Mouse (Mus musculus) T-cell, adult 66 days (primary cell): Measurements from ENCODE around the gene Pkd1l2. TPM values are rescaled to one million over a fixed set of nuclear protein-coding genes. Genes with fewer than 3 reads are reported as not detected.

Experiments used
- total RNA-seq, 2 experiments: library from RNA; stranded (reverse); gene quantifications; 3 replicates in 1 of 2; 4 replicates in 1 of 2; pipeline ENCODE4 v1.2.4; 2023

Gene Pkd1l2
- total RNA-seq, result under 1 TPM in 1 of 2 experiments, not detected in 1; 0.09 TPM

DNA sequence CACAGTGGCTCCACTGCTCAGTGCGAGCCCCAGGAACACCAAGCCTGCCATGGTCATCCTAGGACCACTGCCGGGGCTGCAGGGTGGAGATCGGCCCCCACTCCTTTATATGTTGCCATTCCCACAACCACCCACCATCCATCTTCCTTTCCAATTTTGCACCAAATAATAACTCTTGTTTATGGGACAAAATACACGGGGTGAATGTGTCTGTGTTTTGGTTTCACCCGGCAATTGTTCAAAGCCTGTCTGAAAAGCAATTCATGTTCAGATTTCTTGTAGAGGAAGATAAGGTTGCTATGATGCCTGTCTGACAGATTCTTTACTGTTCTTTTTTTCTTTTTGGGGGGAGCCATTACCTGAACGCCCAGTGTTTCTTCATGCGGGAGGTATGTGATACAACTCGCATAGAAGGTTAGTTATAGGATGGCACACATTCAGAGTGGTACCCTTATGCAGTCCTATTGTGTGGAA is at the start of gene Pkd1l2:
TSS of gene Pkd1l2 (minus strand) at position 51 of the 474 bp plus-strand sequence.

DNA sequence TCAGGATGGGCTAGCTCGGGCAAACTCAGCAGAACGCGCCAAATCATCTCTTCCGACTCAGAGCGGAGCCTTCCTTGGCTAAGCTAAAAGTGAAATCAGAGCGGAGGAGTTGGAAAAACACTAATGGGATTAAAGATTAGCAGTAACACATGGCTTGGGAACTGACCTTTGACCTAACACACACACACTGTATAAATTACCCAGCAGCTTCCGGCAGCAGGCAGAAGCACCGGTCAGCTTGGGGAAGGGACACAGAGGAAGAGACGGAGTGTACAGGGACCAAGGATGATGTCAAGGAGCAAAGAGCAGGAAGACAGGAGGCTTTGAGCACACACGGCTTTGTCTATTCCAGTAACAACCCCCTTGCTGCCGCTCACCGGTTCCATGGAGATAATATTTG is 13.4 kb upstream of the Pkd1l2 start, which contains the start of gene Bco1:
TSS of gene Bco1 (plus strand) at position 208 of the 400 bp plus-strand sequence.

DNA sequence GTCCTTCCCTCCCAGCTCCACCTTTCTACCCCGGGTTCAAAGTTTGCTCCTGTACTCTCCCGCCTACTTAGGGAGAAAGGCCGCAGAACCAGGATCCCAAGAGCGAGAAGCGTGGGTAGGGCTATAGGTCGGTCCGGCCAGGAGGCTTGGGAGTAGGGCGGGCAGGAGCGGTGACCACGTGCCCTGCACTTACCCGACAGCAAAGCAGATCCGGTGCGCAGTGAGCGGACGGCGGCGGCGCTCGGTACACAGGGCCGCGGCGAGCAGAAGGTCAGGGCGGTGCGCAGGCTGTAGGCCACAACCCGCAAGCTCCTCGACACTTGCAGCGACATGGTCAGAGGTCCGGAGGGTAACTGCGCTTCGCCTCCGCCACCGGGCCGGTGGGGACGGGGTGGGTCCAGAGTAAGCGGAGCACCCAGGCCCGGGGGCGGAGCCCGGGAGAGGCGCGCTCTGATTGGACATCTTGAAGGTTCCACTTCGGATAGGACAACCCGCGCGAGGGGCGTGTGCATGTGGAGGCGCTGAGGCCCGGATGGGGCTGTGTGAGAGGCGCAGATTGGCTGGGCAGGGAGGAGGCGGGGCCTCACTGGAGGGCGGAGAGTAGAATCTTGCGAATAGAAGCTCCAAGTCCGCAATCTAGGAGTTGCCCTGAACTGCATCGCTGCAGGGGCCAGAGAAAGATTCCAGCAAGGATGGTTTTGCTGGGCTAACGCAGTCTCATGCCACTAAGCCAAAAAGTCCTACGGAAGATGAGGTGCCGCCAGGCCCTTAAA is 89.0 kb downstream of the Pkd1l2 start, which contains the start of gene Gcsh:
TSS of gene Gcsh (minus strand) at position 443 of the 773 bp plus-strand sequence.

DNA sequence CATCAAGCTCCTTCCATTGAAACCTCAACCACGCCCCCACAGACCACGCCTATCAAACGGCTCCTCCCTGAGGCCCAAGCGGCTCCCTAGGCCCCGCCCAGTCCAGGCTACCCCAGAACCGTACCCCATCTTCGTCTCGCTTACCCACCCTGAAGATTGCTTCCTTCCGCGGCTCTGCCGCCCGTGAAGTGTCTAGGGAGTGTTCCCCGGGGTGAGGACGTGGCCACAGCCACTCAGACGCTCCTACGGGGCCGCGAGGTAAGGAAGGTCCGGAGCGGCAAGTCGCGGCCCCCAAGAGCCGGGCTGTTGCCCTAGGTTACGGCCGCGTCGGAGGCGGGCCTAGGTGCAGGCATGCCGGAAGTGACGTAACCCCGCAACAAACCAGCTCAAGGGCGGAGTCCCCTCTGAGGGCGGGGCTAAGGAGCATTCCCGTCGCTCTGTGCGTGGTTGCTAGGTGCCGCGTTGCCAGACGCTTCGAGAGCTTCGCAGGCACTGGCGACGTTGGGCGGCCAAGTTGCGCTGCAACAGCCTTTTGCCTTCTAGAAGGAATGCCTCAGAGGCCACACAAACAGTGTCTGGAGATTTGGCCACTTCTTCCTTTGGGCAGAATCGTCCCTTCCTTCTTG is 103.5 kb downstream of the Pkd1l2 start, which contains the start of gene 1700030J22Rik:
TSS of gene 1700030J22Rik (minus strand) at position 329 of the 626 bp plus-strand sequence.

Other genes with a start within 250 kb of the Pkd1l2 start
- gene Cmc2, start 161.0 kb downstream of the Pkd1l2 start, total RNA-seq, result 1 to 10 TPM; 7.5 to 9.3 TPM
- 1 to 10 TPM; 2.6 to 5.0 TPM for gene Cenpn, start 160.7 kb downstream of the Pkd1l2 start, total RNA-seq
- 10 to 100 TPM; 19.4 to 22.1 TPM for gene Atmin, start 139.1 kb downstream of the Pkd1l2 start, total RNA-seq
- gene 1700030J22Rik, start 103.5 kb downstream of the Pkd1l2 start, total RNA-seq, result under 1 TPM in 1 of 2 experiments, not detected in 1; 0.39 TPM
- gene Gcsh, start 88.9 kb downstream of the Pkd1l2 start, total RNA-seq, result 1 to 10 TPM; 8.5 to 8.7 TPM
- not detected for gene Bco1, start 13.4 kb upstream of the Pkd1l2 start, total RNA-seq
- 10 to 100 TPM; 10.5 to 11.7 TPM for gene Gan, start 75.7 kb upstream of the Pkd1l2 start, total RNA-seq
- gene Cmip, start 174.6 kb upstream of the Pkd1l2 start, total RNA-seq, result 100 to 1,000 TPM; 113 to 114 TPM